Mouse (Mus musculus) liver, adult 2 months (tissue): ENCODE data around the gene 4933407L21Rik.

Experiments used
- CTCF ChIP-seq: fragments of 200-500 bp; IDR thresholded peaks from 2 replicates; pipeline ENCODE4 v1.5.1; 2011; ENCODE audit warnings: low read depth, low read length, control low read depth
- POLR2A ChIP-seq: fragments of 200-500 bp; IDR thresholded peaks from 2 replicates; pipeline ENCODE4 v1.6.1; 2011; ENCODE audit warnings: low read length, control low read depth; ENCODE audit not compliant: insufficient read depth; ENCODE audit errors: extremely low read depth

DNA sequence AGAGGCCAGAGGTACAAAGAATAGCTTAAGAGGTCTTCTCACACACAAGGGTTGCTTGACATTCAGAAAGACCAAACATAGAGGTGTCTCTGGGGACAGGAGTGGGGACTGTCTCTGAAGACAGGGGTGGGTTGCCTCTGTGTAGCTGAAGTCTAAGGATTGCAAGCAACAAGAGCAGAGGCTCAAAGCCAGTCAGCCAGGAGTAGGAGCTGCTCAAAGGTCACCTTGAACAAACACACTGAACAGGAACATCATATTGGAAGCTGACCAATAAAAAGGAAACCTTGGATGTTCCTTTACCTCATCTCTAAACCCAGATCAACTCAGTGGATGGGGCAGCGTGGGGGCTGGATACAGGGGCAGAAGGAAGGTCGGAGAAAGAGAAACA is 31.6 kb downstream of the 4933407L21Rik start:
- no peak for TF ChIP-seq CTCF
- no peak for TF ChIP-seq POLR2A
